Mouse (Mus musculus) liver, adult 2 months (tissue): Measurements from ENCODE around the gene Ube2v1.

ENCODE experiments used
- CTCF ChIP-seq: fragments of 200-500 bp; IDR thresholded peaks from 2 replicates; pipeline ENCODE4 v1.5.1; 2011; ENCODE audit warnings: low read depth, low read length, control low read depth
- POLR2A ChIP-seq: fragments of 200-500 bp; IDR thresholded peaks from 2 replicates; pipeline ENCODE4 v1.6.1; 2011; ENCODE audit warnings: low read length, control low read depth; ENCODE audit not compliant: insufficient read depth; ENCODE audit errors: extremely low read depth

GRCm38 (mm10) chr2:167564551-167565311 lies 67.2 kb downstream of the Ube2v1 start:
- TF ChIP-seq CTCF (no peak), POLR2A (no peak)
